Mouse (Mus musculus) midbrain, embryonic 13.5 days (tissue): ENCODE measurements around the gene Gpr12. TPM values are rescaled to one million over a fixed set of nuclear protein-coding genes. Genes with fewer than 3 reads are reported as not detected.
A peak's percentile ranks its signal among the peaks of the same experiment; 100 is the strongest.

Experiments used
- ATAC-seq: fragments of 200-750 bp; cut with Nextera tagmentation; 2 replicates; pipeline ENCODE4 v1.8.0; 2017; ENCODE audit warnings: mild to moderate bottlenecking, moderate TSS enrichment, moderate library complexity
- H3K27ac ChIP-seq: fragments of 300-500 bp; sonication (generic); 2 replicates; pipeline ENCODE4 v1.5.1; 2015; ENCODE audit warnings: inconsistent platforms, mild to moderate bottlenecking, moderate library complexity
- H3K27me3 ChIP-seq: fragments of 300-500 bp; sonication (generic); 2 replicates; pipeline ENCODE4 v1.6.1; 2015; ENCODE audit warnings: mild to moderate bottlenecking, inconsistent platforms
- H3K36me3 ChIP-seq: fragments of 300-500 bp; sonication (generic); 2 replicates; pipeline ENCODE4 v1.6.1; 2015; ENCODE audit warnings: mild to moderate bottlenecking, inconsistent platforms
- H3K4me1 ChIP-seq: fragments of 300-500 bp; sonication (generic); replicated peaks from 2 replicates; pipeline ENCODE4 v1.6.1; 2015; ENCODE audit warnings: inconsistent platforms
- H3K4me2 ChIP-seq: fragments of 300-500 bp; sonication (generic); replicated peaks from 2 replicates; pipeline ENCODE4 v1.6.1; 2015; ENCODE audit warnings: moderate library complexity, mild to moderate bottlenecking, inconsistent platforms
- H3K4me3 ChIP-seq: fragments of 300-500 bp; sonication (generic); replicated peaks from 2 replicates; pipeline ENCODE4 v1.5.1; 2015; ENCODE audit warnings: mild to moderate bottlenecking, inconsistent platforms
- H3K9ac ChIP-seq: fragments of 300-500 bp; sonication (generic); replicated peaks from 2 replicates; pipeline ENCODE4 v1.6.1; 2015; ENCODE audit warnings: mild to moderate bottlenecking, inconsistent platforms
- H3K9me3 ChIP-seq: fragments of 300-500 bp; sonication (generic); 2 replicates; pipeline ENCODE4 v1.6.1; 2016; ENCODE audit warnings: mild to moderate bottlenecking, inconsistent platforms
- WGBS: fragments of 180-500 bp; shearing (Covaris S2); methylation state at CpG from one replicate; pipeline ENCODE4 v1.1.7; 2015; 5-methylcytosine and 5-hydroxymethylcytosine counted together
- polyA plus RNA-seq: library from polyadenylated mRNA; unstranded; fragments of >200 nt; fragmentation: Nextera tagmentation; extraction: Ambion mirVana; gene quantifications from 2 replicates; pipeline ENCODE4 v1.2.1, GENCODE M21; 2015

Gpr12 gene
- polyA plus RNA-seq = 6.7 and 6.8 TPM in 2 replicates

- peak; percentile 80 for ATAC-seq
- Histone ChIP-seq H3K9ac (peak within 1 kb of the TSS; percentile 75), H3K9me3 (no peaks in the 10 kb centered on the region; the same call in 1 of the 2 replicates), H3K4me2 (peak within 1 kb of the TSS; percentile 90), H3K4me3 (peak within 1 kb of the TSS; percentile 62), H3K36me3 (no peaks in the 10 kb centered on the region), H3K27ac (no peak within 1 kb of the TSS), H3K27me3 (peaks cover 64% of the 10 kb centered on the region), H3K4me1 (peaks cover 13% of the 10 kb centered on the region)
- WGBS = under 1% methylated on average over 63 of the region's 64 CpGs
These were observed at the start of gene Gpr12 for GRCm38 (mm10) chr5:146584478-146585306. TSS of gene Gpr12 (minus strand) at chr5:146585239.

- no peak overlapping the region for H3K4me3 ChIP-seq
- no peak overlapping the region for H3K27ac ChIP-seq
- H3K36me3 ChIP-seq = no peaks in the 10 kb centered on the region
- no peaks in the 10 kb centered on the region for H3K9me3 ChIP-seq
- no peaks in the 10 kb centered on the region for H3K27me3 ChIP-seq
- no peak overlapping the region for H3K4me2 ChIP-seq
- WGBS = 82% methylated on average over 3 of the region's 3 CpGs
- no peaks in the 10 kb centered on the region for H3K4me1 ChIP-seq
- H3K9ac ChIP-seq = no peak overlapping the region
- ATAC-seq = no peak
These were observed 46.6 kb upstream of the Gpr12 start for GRCm38 (mm10) chr5:146631602-146632001.

- H3K9me3 ChIP-seq = no peaks in the 10 kb centered on the region
- H3K36me3 ChIP-seq = no peaks in the 10 kb centered on the region
- WGBS = 46% methylated on average over 4 of the region's 4 CpGs
- no peak for ATAC-seq
- no peaks in the 10 kb centered on the region; the same call in 1 of the 2 replicates for H3K4me1 ChIP-seq
- H3K9ac ChIP-seq = no peak overlapping the region
- H3K27me3 ChIP-seq = no peaks in the 10 kb centered on the region
- no peak overlapping the region for H3K27ac ChIP-seq
- no peak overlapping the region for H3K4me3 ChIP-seq
- no peak overlapping the region for H3K4me2 ChIP-seq
These were observed 45.9 kb upstream of the Gpr12 start for GRCm38 (mm10) chr5:146630961-146631360.

- H3K9ac ChIP-seq = no peak overlapping the region
- no peaks in the 10 kb centered on the region for H3K27me3 ChIP-seq
- H3K4me2 ChIP-seq = no peak overlapping the region
- ATAC-seq = no peak; the same call in 1 of the 2 replicates
- no peaks in the 10 kb centered on the region for H3K9me3 ChIP-seq
- no peaks in the 10 kb centered on the region for H3K36me3 ChIP-seq
- H3K4me1 ChIP-seq = no peaks in the 10 kb centered on the region; the same call in 1 of the 2 replicates
- no peak overlapping the region for H3K27ac ChIP-seq
- H3K4me3 ChIP-seq = no peak overlapping the region
- 84% methylated on average over 10 of the region's 10 CpGs for WGBS
These were observed 44.6 kb upstream of the Gpr12 start for GRCm38 (mm10) chr5:146629636-146630035.

- H3K4me1 ChIP-seq = no peaks in the 10 kb centered on the region; the same call in 1 of the 2 replicates
- 80% methylated on average over 1 of the region's 1 CpGs for WGBS
- ATAC-seq = no peak
- no peaks in the 10 kb centered on the region for H3K9me3 ChIP-seq
- H3K27ac ChIP-seq = no peak overlapping the region
- no peaks in the 10 kb centered on the region for H3K36me3 ChIP-seq
- no peaks in the 10 kb centered on the region for H3K27me3 ChIP-seq
- no peak overlapping the region for H3K4me2 ChIP-seq
- no peak overlapping the region for H3K9ac ChIP-seq
- no peak overlapping the region for H3K4me3 ChIP-seq
These were observed 43.8 kb upstream of the Gpr12 start for GRCm38 (mm10) chr5:146628804-146629203.

- WGBS = 69% methylated on average over 5 of the region's 5 CpGs
- Histone ChIP-seq H3K27me3 (no peaks in the 10 kb centered on the region), H3K4me2 (no peak overlapping the region), H3K9ac (no peak overlapping the region), H3K27ac (no peak overlapping the region), H3K9me3 (no peaks in the 10 kb centered on the region), H3K4me3 (no peak overlapping the region), H3K4me1 (no peaks in the 10 kb centered on the region; the same call in 1 of the 2 replicates), H3K36me3 (no peaks in the 10 kb centered on the region)
- no peak for ATAC-seq
These were observed 42.9 kb upstream of the Gpr12 start for GRCm38 (mm10) chr5:146627901-146628300.

GRCm38 (mm10) chr5:146625635-146626311, 40.7 kb upstream of the Gpr12 start:
- Histone ChIP-seq H3K27me3 (no peaks in the 10 kb centered on the region), H3K9me3 (no peaks in the 10 kb centered on the region), H3K4me2 (no peak overlapping the region), H3K4me1 (no peaks in the 10 kb centered on the region; the same call in 1 of the 2 replicates), H3K4me3 (no peak overlapping the region), H3K36me3 (no peaks in the 10 kb centered on the region), H3K9ac (no peak overlapping the region), H3K27ac (no peak overlapping the region)
- no peak for ATAC-seq
- 66% methylated on average over 6 of the region's 6 CpGs for WGBS

GRCm38 (mm10) chr5:146611830-146612229, 26.8 kb upstream of the Gpr12 start:
- H3K36me3 ChIP-seq = no peaks in the 10 kb centered on the region
- H3K27ac ChIP-seq = no peak overlapping the region
- H3K4me1 ChIP-seq = no peaks in the 10 kb centered on the region
- whole genome bisulfite sequencing = 66% methylated on average over 7 of the region's 7 CpGs
- H3K9ac ChIP-seq = no peak overlapping the region
- H3K4me3 ChIP-seq = no peak overlapping the region
- no peak overlapping the region for H3K4me2 ChIP-seq
- H3K9me3 ChIP-seq = 0 out of 2 replicates have a peak, but pooled peaks cover 5% of the 10 kb centered on the region
- ATAC-seq = no peak
- H3K27me3 ChIP-seq = no peaks in the 10 kb centered on the region

- 66% methylated on average over 8 of the region's 8 CpGs for whole genome bisulfite sequencing
- Histone ChIP-seq H3K9me3 (0 out of 2 replicates have a peak, but pooled peaks cover 5% of the 10 kb centered on the region), H3K36me3 (no peaks in the 10 kb centered on the region), H3K4me3 (no peak overlapping the region), H3K9ac (no peak overlapping the region), H3K4me2 (no peak overlapping the region), H3K27me3 (no peaks in the 10 kb centered on the region), H3K27ac (no peak overlapping the region), H3K4me1 (no peaks in the 10 kb centered on the region)
- ATAC-seq = no peak
These were observed 26.0 kb upstream of the Gpr12 start for GRCm38 (mm10) chr5:146611009-146611408.

- Histone ChIP-seq H3K27ac (no peak overlapping the region), H3K27me3 (no peaks in the 10 kb centered on the region), H3K4me2 (no peak overlapping the region), H3K4me3 (no peak overlapping the region), H3K9ac (no peak overlapping the region), H3K9me3 (0 out of 2 replicates have a peak, but pooled peaks cover 5% of the 10 kb centered on the region), H3K4me1 (no peaks in the 10 kb centered on the region), H3K36me3 (no peaks in the 10 kb centered on the region)
- 60% methylated on average over 10 of the region's 10 CpGs for WGBS
- no peak for ATAC-seq
These were observed 24.6 kb upstream of the Gpr12 start for GRCm38 (mm10) chr5:146609646-146610045.

GRCm38 (mm10) chr5:146607816-146608215, 22.8 kb upstream of the Gpr12 start:
- Histone ChIP-seq H3K4me1 (no peaks in the 10 kb centered on the region), H3K9ac (no peak overlapping the region), H3K9me3 (no peaks in the 10 kb centered on the region), H3K4me2 (no peak overlapping the region), H3K36me3 (no peaks in the 10 kb centered on the region), H3K27ac (no peak overlapping the region), H3K27me3 (no peaks in the 10 kb centered on the region), H3K4me3 (no peak overlapping the region)
- ATAC-seq = no peak
- 85% methylated on average over 5 of the region's 5 CpGs for WGBS

GRCm38 (mm10) chr5:146606895-146607294, 21.9 kb upstream of the Gpr12 start:
- Histone ChIP-seq H3K4me1 (no peaks in the 10 kb centered on the region), H3K4me3 (no peak overlapping the region), H3K36me3 (no peaks in the 10 kb centered on the region), H3K9me3 (no peaks in the 10 kb centered on the region), H3K27me3 (no peaks in the 10 kb centered on the region), H3K9ac (no peak overlapping the region), H3K27ac (no peak overlapping the region), H3K4me2 (no peak overlapping the region)
- 90% methylated on average over 5 of the region's 5 CpGs for WGBS
- ATAC-seq = no peak
